Mouse (Mus musculus): ENCODE results near the gene Olfr1062.
"Not testable (repeated sequence)": the region's sequence is repeated elsewhere in the genome, so short reads cannot be mapped to it uniquely, and the experiment has no call there.

Olfr1062 gene

GRCm38 (mm10) chr2:86426649-86427048 is at the start of gene Olfr1062:
Gene Olfr1062, minus strand, starts transcription at chr2:86426749.
- DNase-seq (ENCODE audit: low spot score in 2 of 2): not testable (repeated sequence)

GRCm38 (mm10) chr2:86464442-86465109 is 38.0 kb upstream of the Olfr1062 start:
- peak; percentile 5 to 36 for DNase-seq (ENCODE audit: low spot score in 2 of 2)

- no peak for DNase-seq (ENCODE audit: low spot score in 2 of 2)
These were observed 33.9 kb upstream of the Olfr1062 start for GRCm38 (mm10) chr2:86460434-86460833.

GRCm38 (mm10) chr2:86456169-86456568 is 29.6 kb upstream of the Olfr1062 start, which contains the start of gene Olfr1066:
Gene Olfr1066, minus strand, starts transcription at chr2:86456269.
- DNase-seq (ENCODE audit: low spot score in 2 of 2): no peak

- DNase-seq (ENCODE audit: low spot score in 2 of 2): not testable (repeated sequence)
These were observed 23.9 kb upstream of the Olfr1062 start, which contains the start of gene Olfr1065 for GRCm38 (mm10) chr2:86450491-86450890. Gene Olfr1065, minus strand, starts transcription at chr2:86450591.

GRCm38 (mm10) chr2:86442101-86442500 is 15.6 kb upstream of the Olfr1062 start:
- not testable (repeated sequence) for DNase-seq (ENCODE audit: low spot score in 2 of 2)

GRCm38 (mm10) chr2:86428511-86428910 is 2.0 kb upstream of the Olfr1062 start:
- DNase-seq (ENCODE audit: low spot score in 2 of 2): not testable (repeated sequence)

- no peak for DNase-seq (ENCODE audit: low spot score in 2 of 2)
These were observed 12.6 kb downstream of the Olfr1062 start, which contains the start of gene Olfr1061 for GRCm38 (mm10) chr2:86413950-86414349. Gene Olfr1061, minus strand, starts transcription at chr2:86414050.

- no peak for DNase-seq (ENCODE audit: low spot score in 2 of 2)
These were observed 31.4 kb downstream of the Olfr1062 start for GRCm38 (mm10) chr2:86395114-86395513.

- not testable (repeated sequence) for DNase-seq (ENCODE audit: low spot score in 2 of 2)
These were observed 38.1 kb downstream of the Olfr1062 start, which contains the start of gene Olfr1058 for GRCm38 (mm10) chr2:86388461-86388860. Gene Olfr1058, minus strand, starts transcription at chr2:86388561.

GRCm38 (mm10) chr2:86378293-86378692 is 48.3 kb downstream of the Olfr1062 start, which contains the start of gene Olfr1057:
Gene Olfr1057, minus strand, starts transcription at chr2:86378393.
- DNase-seq (ENCODE audit: low spot score in 2 of 2): no peak

Data from frontal cortex, postnatal 14 days (tissue).